Mouse (Mus musculus): Measurements from ENCODE around the gene Dock6.
A peak's percentile ranks its signal among the peaks of the same experiment; 100 is the strongest.
"Not testable (repeated sequence)": the region's sequence is repeated elsewhere in the genome, so short reads cannot be mapped to it uniquely, and the experiment has no call there.

The Dock6 gene

GRCm38 (mm10) chr9:21808561-21808960 is 43.9 kb downstream of the Dock6 start:
- peak; percentile 23 for DNase-seq (ENCODE audit: low spot score)

GRCm38 (mm10) chr9:21806976-21807375 is 45.5 kb downstream of the Dock6 start:
- no peak for DNase-seq (ENCODE audit: low spot score)

DNA sequence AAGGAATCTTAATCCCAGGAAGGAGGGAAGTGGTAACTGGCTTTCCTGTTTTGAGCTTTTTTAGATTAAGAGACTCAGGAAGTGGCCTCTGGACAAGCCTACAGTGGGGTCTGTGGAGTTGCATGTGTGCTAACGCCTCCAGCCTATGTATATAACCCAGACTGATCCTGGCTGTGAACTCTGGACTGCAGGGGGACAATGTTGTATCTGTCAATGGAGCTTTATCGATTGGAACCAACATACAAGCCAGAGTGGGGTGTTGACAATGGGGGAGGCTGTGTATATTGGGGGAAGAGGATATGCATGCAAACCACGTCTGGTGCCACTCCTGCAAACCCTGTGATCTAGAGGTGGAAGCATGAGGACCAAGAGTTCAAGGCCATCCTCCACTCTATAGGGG is 46.1 kb downstream of the Dock6 start:
- no peak for DNase-seq (ENCODE audit: low spot score)

DNA sequence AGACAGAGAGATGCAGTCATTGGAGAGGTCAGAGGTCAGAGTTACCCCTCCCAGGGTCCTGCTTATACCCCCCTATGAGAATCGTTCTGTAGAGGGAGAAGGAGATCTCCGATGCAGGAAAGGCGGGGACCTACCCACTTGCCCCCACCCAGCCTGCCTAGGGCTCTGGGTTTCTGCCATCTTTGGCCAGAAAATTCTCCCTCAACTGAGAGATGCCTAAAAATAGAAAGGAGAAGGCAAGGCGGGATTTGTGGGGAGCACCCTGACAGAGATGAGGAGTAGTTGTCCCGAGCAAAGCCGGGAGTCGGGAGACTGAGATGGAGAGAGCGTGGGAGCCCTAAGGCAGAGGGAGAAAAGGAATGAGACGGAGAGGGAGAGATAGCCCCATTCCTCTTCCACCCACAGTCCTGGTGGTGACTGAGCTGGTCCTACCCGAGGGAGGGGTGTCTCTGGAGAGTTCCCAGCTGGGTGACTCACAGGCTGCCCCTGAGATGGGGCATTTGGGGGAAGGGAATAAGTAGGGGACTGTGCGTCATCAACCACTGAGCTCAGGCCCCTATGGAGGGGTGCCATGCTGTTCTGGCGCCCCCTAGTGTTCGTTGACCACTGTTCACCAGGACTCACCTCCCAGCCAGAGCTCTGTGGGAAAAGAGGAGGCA is 48.3 kb downstream of the Dock6 start:
- peak; percentile 94 for DNase-seq (ENCODE audit: low spot score)

GRCm38 (mm10) chr9:21801591-21801990 is 50.8 kb downstream of the Dock6 start:
- DNase-seq (ENCODE audit: low spot score), result no peak

DNA sequence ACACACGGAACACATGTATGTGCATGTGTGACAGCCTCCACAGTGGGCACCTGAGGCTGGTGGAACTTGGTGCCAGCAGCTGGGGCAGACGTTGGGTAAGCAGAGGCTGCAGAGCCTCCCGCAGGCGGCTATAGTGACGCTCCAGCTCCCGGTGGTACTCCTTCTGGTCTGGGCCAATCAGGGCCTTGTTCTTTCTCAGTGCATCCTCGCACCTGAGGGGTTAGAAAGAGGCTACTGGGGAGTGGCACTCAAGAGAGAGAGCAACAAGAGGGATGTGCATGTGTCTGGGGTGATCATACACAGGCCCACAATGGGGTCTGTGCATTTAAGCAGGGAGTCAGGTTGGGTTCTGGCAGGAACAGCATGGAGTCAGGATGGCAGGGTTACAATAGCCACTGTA is 51.3 kb downstream of the Dock6 start:
- no peak for DNase-seq (ENCODE audit: low spot score)

- no peak for DNase-seq (ENCODE audit: low spot score)
Observed at GRCm38 (mm10) chr9:21799010-21799350, 53.5 kb downstream of the Dock6 start.

DNA sequence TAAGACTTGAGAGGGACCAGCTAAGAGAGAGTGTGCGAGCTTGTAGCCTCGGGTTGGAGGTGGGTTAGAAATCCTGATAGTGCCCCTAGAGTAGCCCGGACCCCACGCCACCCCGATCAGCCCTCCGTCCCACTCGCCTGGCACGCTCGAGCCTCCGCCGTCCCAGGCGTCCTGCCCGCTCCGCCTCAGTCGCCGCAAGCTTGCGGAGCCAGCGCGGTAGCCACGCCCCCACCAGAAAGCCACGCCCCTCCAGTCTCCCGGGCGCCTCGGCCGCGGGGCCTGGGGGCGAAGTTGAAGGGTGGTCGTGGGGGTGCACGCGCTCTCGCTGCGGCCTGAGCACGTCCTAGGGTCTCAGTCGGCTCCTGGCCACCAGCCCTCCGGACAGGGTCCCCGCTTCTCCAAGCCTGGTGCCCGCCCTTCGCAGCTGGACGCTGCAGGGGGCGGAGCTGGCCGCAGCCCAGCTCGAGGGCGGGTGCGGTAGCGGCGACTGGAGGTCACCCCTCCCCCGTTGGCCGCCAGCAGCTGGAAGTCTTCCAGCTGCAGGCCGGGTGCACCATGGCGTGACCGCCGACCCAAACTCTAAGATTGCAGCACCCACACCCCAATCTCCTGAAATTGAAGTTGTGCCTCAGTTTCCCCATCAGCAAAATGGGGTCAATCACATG is 54.0 kb downstream of the Dock6 start, which contains the start of gene Kank2:
Gene Kank2 (minus strand): TSS at position 400 of the 665 bp plus-strand sequence.
- peak; percentile 84 for DNase-seq (ENCODE audit: low spot score)

GRCm38 (mm10) chr9:21797921-21798344 is 54.5 kb downstream of the Dock6 start:
- peak; percentile 64 for DNase-seq (ENCODE audit: low spot score)

GRCm38 (mm10) chr9:21796919-21797318 is 55.5 kb downstream of the Dock6 start:
- no peak for DNase-seq (ENCODE audit: low spot score)

GRCm38 (mm10) chr9:21796259-21796658 is 56.2 kb downstream of the Dock6 start:
- no peak for DNase-seq (ENCODE audit: low spot score)

DNA sequence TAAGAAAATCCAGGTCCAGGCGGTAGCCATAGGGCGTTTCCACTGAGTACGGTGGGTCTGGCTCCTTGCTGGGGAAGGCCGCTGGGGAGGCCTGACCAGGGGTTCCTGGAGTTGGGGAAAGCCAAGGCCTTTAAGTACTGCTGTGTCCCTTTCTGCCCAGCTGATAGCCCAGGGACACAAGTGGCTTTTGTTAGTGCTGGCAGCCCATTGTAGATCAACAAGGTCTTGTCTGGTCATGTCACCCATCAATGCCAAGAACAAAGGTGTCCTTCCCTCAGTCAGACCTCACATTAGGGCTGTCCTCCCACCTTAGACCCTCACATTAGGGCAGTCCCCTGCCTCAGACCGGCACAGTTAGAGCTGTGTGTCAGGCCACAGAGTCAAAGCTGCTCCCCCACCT is 56.9 kb downstream of the Dock6 start:
- DNase-seq (ENCODE audit: low spot score), result no peak

DNA sequence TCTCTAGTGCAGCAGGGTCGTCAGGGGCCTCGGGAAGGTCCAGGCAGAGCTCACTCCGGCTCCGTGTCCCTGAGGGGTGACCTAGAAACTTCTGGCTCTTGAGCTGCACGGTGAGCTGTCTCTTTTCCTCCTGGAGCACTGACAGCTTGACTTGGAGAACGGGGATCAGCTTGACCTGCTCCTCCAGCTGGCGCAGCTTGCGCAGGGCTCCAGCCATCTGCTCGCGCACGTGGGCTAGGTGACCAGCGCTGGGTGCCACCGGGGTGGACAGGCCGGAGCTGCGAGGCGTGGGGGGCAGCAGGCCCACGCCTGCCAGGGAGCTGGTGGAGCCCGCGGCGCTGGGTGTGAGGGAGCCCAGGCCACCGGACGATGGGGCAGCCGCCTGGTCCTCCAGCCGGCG is 57.5 kb downstream of the Dock6 start:
- no peak for DNase-seq (ENCODE audit: low spot score)

DNA sequence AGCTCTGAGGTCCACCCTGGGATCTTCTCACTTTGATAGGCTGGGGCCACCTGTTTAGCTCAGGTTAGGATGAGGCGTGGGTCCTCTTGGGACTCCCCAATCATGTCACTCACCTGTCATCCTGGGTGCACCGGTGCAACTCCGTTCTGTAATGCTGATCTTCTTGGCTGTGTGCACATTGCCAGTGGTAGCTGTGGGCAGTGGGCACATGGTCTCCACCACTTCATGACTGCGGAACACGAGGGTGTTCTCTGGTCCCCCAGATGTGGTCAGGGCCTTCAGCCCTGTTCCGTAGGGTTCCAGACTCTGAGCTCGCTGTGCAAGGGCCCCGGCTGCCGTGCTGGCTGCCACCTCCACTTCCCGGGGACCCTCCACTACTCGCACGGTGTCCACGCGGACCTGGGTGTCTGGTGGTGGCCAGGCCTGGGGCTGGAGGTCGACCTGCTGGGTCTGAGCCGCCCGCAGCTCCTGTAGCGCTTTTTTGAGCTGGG is 58.0 kb downstream of the Dock6 start:
- no peak for DNase-seq (ENCODE audit: low spot score)

GRCm38 (mm10) chr9:21793507-21793906 is 58.9 kb downstream of the Dock6 start:
- DNase-seq (ENCODE audit: low spot score), result not testable (repeated sequence)

DNA sequence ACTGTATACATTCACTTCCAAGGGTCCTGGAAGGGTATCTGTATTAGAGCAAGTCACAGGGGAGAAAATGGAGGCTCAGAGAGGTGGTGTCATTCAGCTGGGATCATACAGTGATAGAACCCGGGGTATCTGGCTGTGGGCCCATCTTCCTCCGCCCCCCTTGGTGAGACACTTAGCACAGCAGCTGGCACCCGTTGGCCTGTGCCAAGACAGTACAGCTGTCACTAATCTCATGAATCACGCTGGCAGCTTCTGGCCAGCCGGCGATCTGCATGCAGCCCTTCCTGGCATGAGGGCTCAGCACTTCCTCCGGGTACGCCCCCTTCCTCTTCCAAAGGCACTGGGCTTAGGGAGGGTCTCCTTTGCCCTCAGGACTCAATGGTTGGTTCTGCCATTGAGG is 59.8 kb downstream of the Dock6 start:
- no peak for DNase-seq (ENCODE audit: low spot score)

- no peak for DNase-seq (ENCODE audit: low spot score)
Observed at GRCm38 (mm10) chr9:21791861-21792260, 60.6 kb downstream of the Dock6 start.

GRCm38 (mm10) chr9:21788234-21788633 is 64.2 kb downstream of the Dock6 start:
- DNase-seq (ENCODE audit: low spot score), result no peak

DNA sequence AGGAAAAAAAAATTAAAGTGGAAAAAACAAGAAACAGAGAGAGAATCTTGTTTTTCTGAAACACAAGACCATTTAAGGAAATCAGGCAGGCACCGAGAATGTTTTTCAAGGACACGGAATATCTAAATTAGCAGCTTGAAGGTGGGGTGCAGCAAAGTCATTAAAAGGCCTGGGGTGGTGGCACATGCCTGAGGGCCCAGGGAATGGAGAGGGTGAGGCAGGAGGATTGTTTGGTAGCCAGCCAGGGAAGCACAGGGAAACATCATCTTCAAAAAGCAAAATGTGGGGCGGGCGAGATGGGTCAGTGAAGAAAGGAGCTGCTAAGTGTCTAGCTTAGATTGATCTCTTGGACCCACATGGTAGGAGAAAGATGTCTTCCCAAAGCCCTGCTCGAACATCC is 64.8 kb downstream of the Dock6 start:
- DNase-seq (ENCODE audit: low spot score), result no peak

- peak; percentile 78 for DNase-seq (ENCODE audit: low spot score)
Observed at GRCm38 (mm10) chr9:21786906-21787305, 65.5 kb downstream of the Dock6 start.

DNA sequence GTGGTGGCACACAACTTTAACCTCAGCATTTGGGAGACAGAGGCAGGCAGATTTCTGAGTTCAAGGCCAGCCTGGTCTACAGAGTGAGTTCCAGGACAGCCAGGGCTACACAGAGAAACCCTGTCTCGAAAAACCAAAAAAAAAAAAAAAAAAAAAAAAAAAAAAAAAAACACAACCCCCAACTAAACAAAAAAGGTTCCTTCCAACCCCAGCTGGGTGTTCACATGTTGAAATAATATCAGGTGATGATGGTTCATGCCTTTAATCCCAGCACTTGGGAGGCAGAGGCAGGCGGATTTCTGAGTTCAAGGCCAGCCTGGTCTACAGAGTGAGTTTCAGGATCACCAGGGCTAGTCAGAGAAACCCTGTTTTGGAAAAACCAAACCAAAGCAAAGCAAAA is 66.1 kb downstream of the Dock6 start:
- not testable (repeated sequence) for DNase-seq (ENCODE audit: low spot score)

DNA sequence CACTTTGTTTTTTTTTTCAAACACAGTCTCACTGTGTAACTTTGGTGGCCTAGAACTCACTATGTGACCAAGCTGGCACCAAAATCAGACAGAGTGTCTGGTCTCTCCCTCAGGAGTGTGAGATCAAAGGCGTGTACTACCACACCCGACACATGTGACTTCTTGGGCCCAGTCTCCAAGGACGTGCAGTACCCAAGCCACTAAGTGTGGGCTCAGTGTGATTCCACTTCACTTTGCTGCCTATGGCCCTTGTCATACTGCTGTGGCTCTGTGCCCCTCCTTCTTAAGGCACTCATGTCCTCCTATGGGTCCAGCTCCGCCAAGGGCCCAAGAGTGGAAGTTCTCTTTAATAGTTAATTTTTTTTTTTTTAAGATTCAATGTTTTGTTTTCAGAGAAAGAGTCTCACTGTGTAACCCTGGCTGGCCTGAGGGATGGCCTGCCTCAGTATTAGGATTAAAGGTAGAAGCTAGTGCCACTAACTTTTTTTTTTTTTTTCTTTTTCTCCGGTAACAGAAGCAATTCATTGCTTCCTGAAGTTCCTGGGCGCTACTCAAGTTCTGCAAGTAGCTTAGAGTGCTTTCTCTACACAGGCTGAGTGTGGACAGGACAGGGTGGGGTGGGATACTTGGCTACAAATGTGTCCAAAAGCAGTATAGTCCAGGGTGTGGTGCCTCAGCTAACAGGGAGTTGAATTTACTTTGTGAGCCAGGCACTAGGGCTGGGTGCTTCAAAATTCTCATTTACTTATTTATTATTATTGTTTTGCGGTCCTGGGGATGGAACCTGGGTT is 67.7 kb downstream of the Dock6 start:
- DNase-seq (ENCODE audit: low spot score), result no peak
